Comparison of ENCODE assay signal across 9 mouse cellular contexts in the genomic region with DNA sequence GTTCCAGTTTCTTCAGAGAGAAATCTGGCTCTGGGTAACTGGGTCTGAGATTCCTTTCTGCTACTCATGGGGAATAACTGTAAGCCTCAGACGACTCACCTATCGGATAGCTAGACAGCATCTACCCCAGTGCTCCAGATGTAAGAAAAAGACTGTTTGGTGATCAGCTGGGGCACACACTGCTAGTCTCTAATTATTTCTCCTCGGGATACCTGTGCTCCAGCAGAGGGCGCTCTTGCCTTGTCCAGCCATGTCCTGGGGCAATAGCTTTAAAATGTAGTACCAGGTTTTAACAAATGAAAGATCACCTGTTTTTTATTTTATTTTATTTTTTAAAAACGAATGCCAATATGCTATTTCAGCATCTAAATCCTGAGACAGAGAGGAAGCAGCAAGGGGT. TPM values are rescaled to one million over a fixed set of nuclear protein-coding genes. Genes with fewer than 3 reads are reported as not detected.
DNase-seq lines count a peak whose midpoint lies in the region; ATAC-seq and TF ChIP-seq lines count a peak whose summit lies in the region.
"Had no signal": no experiment of that assay in that cellular context is flagged by ENCODE, and none has a peak within 500 bp of the region (broad histone marks: within the 10 kb centered on the region; RNA-seq: fewer than 3 reads in every experiment).

No protein-coding gene starts in this region.

- peak; percentile 54 for TF ChIP-seq CTCF in G1E (IDR thresholded peaks at IDR 0.05; ENCODE audit: low read depth, low read length)
- peak; percentile 76 for TF ChIP-seq CTCF in bone marrow macrophage, adult 2 months (IDR thresholded peaks at IDR 0.05; ENCODE audit: low read depth, low read length)
- TF ChIP-seq CTCF in heart, postnatal 0 days (IDR thresholded peaks at IDR 0.05; ENCODE audit: low read depth): peak; percentile 94
- peak; percentile 93 for TF ChIP-seq CTCF in lung, postnatal 0 days (IDR thresholded peaks at IDR 0.05)

- TF ChIP-seq POLR2A in bone marrow macrophage, adult 2 months (IDR thresholded peaks at IDR 0.05; ENCODE audit: borderline replicate concordance, low read depth, low read length): no peak

- TF ChIP-seq EP300 in heart, postnatal 0 days (IDR thresholded peaks at IDR 0.05; ENCODE audit: low read depth): no peak
- 0 out of 2 replicates have a peak, but pooled peaks have one; percentile 19 for TF ChIP-seq EP300 in lung, postnatal 0 days (IDR thresholded peaks at IDR 0.05)

- no peaks in the 10 kb centered on the region for H3K9me3 ChIP-seq in G1E (replicated peaks)
- H3K9me3 ChIP-seq in heart, postnatal 0 days (replicated peaks; ENCODE audit: control insufficient read depth, low read length): no peaks in the 10 kb centered on the region
- H3K9me3 ChIP-seq in lung, postnatal 0 days (ENCODE audit: low read length): no peaks in the 10 kb centered on the region
- H3K9me3 ChIP-seq: limb, embryonic 15.5 days had no signal

- no peaks in the 10 kb centered on the region for H3K36me3 ChIP-seq in G1E (replicated peaks)
- peaks cover 23% of the 10 kb centered on the region for H3K36me3 ChIP-seq in heart, postnatal 0 days (replicated peaks; ENCODE audit: control insufficient read depth, insufficient read depth, low read length)
- H3K36me3 ChIP-seq in lung, postnatal 0 days (ENCODE audit: insufficient read depth, low read length): 0 out of 2 replicates have a peak, but pooled peaks cover 5% of the 10 kb centered on the region
- H3K36me3 ChIP-seq: limb, embryonic 15.5 days had no signal

- DNase-seq in G1E (ENCODE audit: low spot score): peak; percentile 11
- DNase-seq in heart, postnatal 0 days (ENCODE audit: low spot score): peak; percentile 75
- DNase-seq in layer of hippocampus, adult 11-12 months (ENCODE audit: low spot score): peak; percentile 83
- peak; percentile 89 for DNase-seq in lung, postnatal 0 days (ENCODE audit: low spot score)
- peak; percentile 76 for DNase-seq in right cerebral cortex, adult 18-20 months
- DNase-seq in urinary bladder, adult 18-20 months (ENCODE audit: low spot score in 2 of 2): peak; percentile 69 to 73

- H3K4me2 ChIP-seq in heart, postnatal 0 days (ENCODE audit: low read depth, low read length): no peak overlapping the region
- no peak overlapping the region for H3K4me2 ChIP-seq in lung, postnatal 0 days (replicated peaks; ENCODE audit: low read depth, low read length)
- H3K4me2 ChIP-seq: limb, embryonic 15.5 days had no signal

- no peak overlapping the region for H3K9ac ChIP-seq in heart, postnatal 0 days (replicated peaks; ENCODE audit: low read depth, low read length)
- no peak overlapping the region for H3K9ac ChIP-seq in lung, postnatal 0 days (replicated peaks; ENCODE audit: low read depth)
- H3K9ac ChIP-seq: limb, embryonic 15.5 days had no signal

- H3K4me1 ChIP-seq in G1E (ENCODE audit: insufficient read depth, low read depth, low read length): no peaks in the 10 kb centered on the region
- H3K4me1 ChIP-seq in bone marrow macrophage, adult 2 months (ENCODE audit: control insufficient read depth, insufficient read depth, low read length): peaks cover 4% of the 10 kb centered on the region; the same call in 1 of the 2 replicates
- no peaks in the 10 kb centered on the region for H3K4me1 ChIP-seq in heart, postnatal 0 days (ENCODE audit: control insufficient read depth, insufficient read depth)
- H3K4me1 ChIP-seq in lung, postnatal 0 days (ENCODE audit: insufficient read depth, low read depth, low read length): no peaks in the 10 kb centered on the region
- H3K4me1 ChIP-seq: limb, embryonic 15.5 days had no signal

- H3K4me3 ChIP-seq in G1E (ENCODE audit: low read depth, low read length): no peak overlapping the region
- H3K4me3 ChIP-seq in bone marrow macrophage, adult 2 months (ENCODE audit: insufficient read depth, low read length): no peak overlapping the region
- no peak overlapping the region for H3K4me3 ChIP-seq in heart, postnatal 0 days (ENCODE audit: low read depth, low read length)
- H3K4me3 ChIP-seq in lung, postnatal 0 days (ENCODE audit: low read depth, low read length): no peak overlapping the region
- H3K4me3 ChIP-seq: limb, embryonic 15.5 days had no signal

- H3K27me3 ChIP-seq in G1E (ENCODE audit: insufficient read depth, low read length): no peaks in the 10 kb centered on the region
- no peaks in the 10 kb centered on the region for H3K27me3 ChIP-seq in heart, postnatal 0 days (ENCODE audit: control insufficient read depth, insufficient read depth, low read length)
- H3K27me3 ChIP-seq in lung, postnatal 0 days (replicated peaks; ENCODE audit: insufficient read depth, low read length): no peaks in the 10 kb centered on the region
- H3K27me3 ChIP-seq: limb, embryonic 15.5 days had no signal

- peak; percentile 25; the same call in 1 of the 2 replicates for ATAC-seq in G1E (ENCODE audit: extremely low read depth, insufficient number of reproducible peaks, low FRiP score, poor library complexity, severe bottlenecking)
- peak; percentile 77 for ATAC-seq in erythroid progenitor cell, adult 5-6 weeks (replicated peaks; ENCODE audit: low FRiP score, poor library complexity, severe bottlenecking)
- ATAC-seq in heart, postnatal 0 days (ENCODE audit: insufficient read depth, low read depth): peak; percentile 70
- peak; percentile 47; the same call in 1 of the 2 replicates for ATAC-seq in lung, postnatal 0 days

- no peak overlapping the region for H3K27ac ChIP-seq in bone marrow macrophage, adult 2 months (ENCODE audit: insufficient read depth, low read depth, low read length)
- H3K27ac ChIP-seq in heart, postnatal 0 days (ENCODE audit: low read depth): peak overlapping the region; percentile 61
- no peak overlapping the region for H3K27ac ChIP-seq in lung, postnatal 0 days (ENCODE audit: low read length)
- H3K27ac ChIP-seq: limb, embryonic 15.5 days had no signal

- 3% methylated on average over 5 of the region's 5 CpGs for WGBS in heart, postnatal 0 days
- WGBS in lung, postnatal 0 days: 1% methylated on average over 5 of the region's 5 CpGs

RNA-seq across cellular contexts. Expression of gene Hsd17b11, which starts 22.0 kb away (rescaled TPM):
- 9.2 and 11.7 TPM in 2 replicates for total RNA-seq in G1E (2014; fragmentation: Nextera tagmentation)
- total RNA-seq in G1E (2017): 9.0 and 9.5 TPM in 2 replicates
- polyA plus RNA-seq in G1E (2012): 0.47 and 0.82 TPM in 2 replicates
- 204 and 205 TPM in 2 replicates for polyA plus RNA-seq in bone marrow macrophage, adult 2 months (2012; ENCODE audit: insufficient read depth, insufficient read length, missing spikeins)
- 10.8 and 18.0 TPM in 2 replicates for total RNA-seq in erythroid progenitor cell, adult 5-6 weeks (2015; ENCODE audit: low replicate concordance)
- 4.7 and 9.0 TPM in 2 replicates for total RNA-seq in erythroid progenitor cell, adult 5-6 weeks (2017; ENCODE audit: low replicate concordance)
- total RNA-seq in heart, postnatal 0 days (2014; rRNA removed; ENCODE audit: low replicate concordance): 6.2 and 14.3 TPM in 2 replicates
- polyA plus RNA-seq in heart, postnatal 0 days (2015; fragmentation: Nextera tagmentation; extraction: Ambion mirVana): 4.4 and 5.9 TPM in 2 replicates
- 15.9 and 17.8 TPM in 2 replicates for polyA plus RNA-seq in lung, postnatal 0 days (2015; fragmentation: Nextera tagmentation; extraction: Ambion mirVana)

RNA-seq across cellular contexts. Expression of gene Hsd17b13, which starts 22.5 kb away (rescaled TPM):
- total RNA-seq in G1E (2014; fragmentation: Nextera tagmentation) (not detected in 2 replicates), G1E (2017) (0.12 TPM in 1 of 2 replicates, not detected in the other)
- polyA plus RNA-seq in G1E (2012): not detected in 2 replicates
- polyA plus RNA-seq in bone marrow macrophage, adult 2 months (2012; ENCODE audit: insufficient read depth, insufficient read length, missing spikeins): not detected in 2 replicates
- total RNA-seq in erythroid progenitor cell, adult 5-6 weeks (2015; ENCODE audit: low replicate concordance): not detected in 2 replicates
- total RNA-seq in erythroid progenitor cell, adult 5-6 weeks (2017; ENCODE audit: low replicate concordance): not detected in 2 replicates
- not detected in 2 replicates for total RNA-seq in heart, postnatal 0 days (2014; rRNA removed; ENCODE audit: low replicate concordance)
- 0.08 TPM in 1 of 2 replicates, not detected in the other for polyA plus RNA-seq in heart, postnatal 0 days (2015; fragmentation: Nextera tagmentation; extraction: Ambion mirVana)
- 0.20 TPM in 1 of 2 replicates, not detected in the other for polyA plus RNA-seq in lung, postnatal 0 days (2015; fragmentation: Nextera tagmentation; extraction: Ambion mirVana)

RNA-seq across cellular contexts. Expression of gene Nudt9, which starts 46.4 kb away (rescaled TPM):
- total RNA-seq in G1E (2014; fragmentation: Nextera tagmentation): 61.9 and 65.6 TPM in 2 replicates
- 66.7 and 71.6 TPM in 2 replicates for total RNA-seq in G1E (2017)
- polyA plus RNA-seq in G1E (2012): 116 and 139 TPM in 2 replicates
- polyA plus RNA-seq in bone marrow macrophage, adult 2 months (2012; ENCODE audit: insufficient read depth, insufficient read length, missing spikeins): 60.6 and 68.3 TPM in 2 replicates
- 51.6 and 69.9 TPM in 2 replicates for total RNA-seq in erythroid progenitor cell, adult 5-6 weeks (2015; ENCODE audit: low replicate concordance)
- total RNA-seq in erythroid progenitor cell, adult 5-6 weeks (2017; ENCODE audit: low replicate concordance): 59.2 and 61.9 TPM in 2 replicates
- 39.6 and 62.9 TPM in 2 replicates for total RNA-seq in heart, postnatal 0 days (2014; rRNA removed; ENCODE audit: low replicate concordance)
- 51.0 and 52.5 TPM in 2 replicates for polyA plus RNA-seq in heart, postnatal 0 days (2015; fragmentation: Nextera tagmentation; extraction: Ambion mirVana)
- 58.8 and 66.0 TPM in 2 replicates for polyA plus RNA-seq in lung, postnatal 0 days (2015; fragmentation: Nextera tagmentation; extraction: Ambion mirVana)

Comparison
In these comparisons a context has a peak if more than half of its experiments do, and no peak if none do; other contexts are left out.
1. ATAC-seq: peak in every context shown above with its lines; median percentile 77 in erythroid progenitor cell, adult 5-6 weeks; 70 in heart, postnatal 0 days; 47 in lung, postnatal 0 days; 25 in G1E.
2. DNase-seq: peak in every context shown above with its lines; median percentile 89 in lung, postnatal 0 days; 83 in layer of hippocampus, adult 11-12 months; 76 in right cerebral cortex, adult 18-20 months; 75 in heart, postnatal 0 days; 71 in urinary bladder, adult 18-20 months; 11 in G1E.
3. RNA of gene Hsd17b11, which starts 22.0 kb away (polyA plus RNA-seq): 204 to 205 TPM in bone marrow macrophage, adult 2 months; 15.9 to 17.8 TPM in lung, postnatal 0 days, 4.4 to 5.9 TPM in heart, postnatal 0 days and 0.47 to 0.82 TPM in G1E; every median in the first group is over 10 times any median in the second.
4. Peak in every context shown above with its lines, with median percentiles within 50 percentile points of each other: CTCF ChIP-seq.